Mouse (Mus musculus) erythroblast, embryonic 14.5 days (primary cell): ENCODE results near the gene Ptpn20.

Experiments
- GATA1 ChIP-seq: IDR thresholded peaks from 2 replicates; pipeline ENCODE4 v1.6.1; 2012; ENCODE audit warnings: low read length, inconsistent platforms, mixed read lengths
- TAL1 ChIP-seq: IDR thresholded peaks from 3 replicates; pipeline ENCODE4 v1.6.1; 2012; ENCODE audit warnings: low read length, inconsistent platforms, mixed read lengths

GRCm38 (mm10) chr14:33677996-33678395 is 89.0 kb downstream of the Ptpn20 start:
- no peak for TF ChIP-seq TAL1
- TF ChIP-seq GATA1 = no peak
